Comparison of ENCODE assay signal across 26 mouse cellular contexts in genomic region chr8:120656322-120657052, GRCm38 (mm10). TPM values are rescaled to one million over a fixed set of nuclear protein-coding genes. Genes with fewer than 3 reads are reported as not detected.
DNase-seq lines count a peak whose midpoint lies in the region; ATAC-seq and TF ChIP-seq lines count a peak whose summit lies in the region.
"Had no signal": no experiment of that assay in that cellular context is flagged by ENCODE, and none has a peak within 500 bp of the region (broad histone marks: within the 10 kb centered on the region; RNA-seq: fewer than 3 reads in every experiment).

No protein-coding gene starts in this region.

- H3K36me3 ChIP-seq in hindbrain, embryonic 13.5 days, result peaks cover 70% of the 10 kb centered on the region
- H3K36me3 ChIP-seq in hindbrain, embryonic 14.5 days (replicated peaks; ENCODE audit: control insufficient read depth, insufficient read depth), result peaks cover 54% of the 10 kb centered on the region
- no peaks in the 10 kb centered on the region; the same call in 1 of the 2 replicates for H3K36me3 ChIP-seq in testis, adult 2 months (ENCODE audit: control insufficient read depth, insufficient read depth, low read length)
- H3K36me3 ChIP-seq in intestine, embryonic 16.5 days (ENCODE audit: control insufficient read depth, insufficient read depth, low read length), result peaks cover 3% of the 10 kb centered on the region
- peaks cover 35% of the 10 kb centered on the region for H3K36me3 ChIP-seq in liver, embryonic 11.5 days (ENCODE audit: control insufficient read depth, insufficient read depth, low read length)
- peaks cover 88% of the 10 kb centered on the region for H3K36me3 ChIP-seq in liver, embryonic 12.5 days

- TF ChIP-seq CTCF in testis, adult 2 months (IDR thresholded peaks at IDR 0.05; ENCODE audit: control insufficient read depth, insufficient read depth, insufficient replicate concordance, low read depth, low read length), result no peak

- no peak for TF ChIP-seq POLR2A in testis, adult 2 months (IDR thresholded peaks at IDR 0.05; ENCODE audit: control insufficient read depth, low read depth, low read length)

- H3K27me3 ChIP-seq in hindbrain, embryonic 13.5 days, result no peaks in the 10 kb centered on the region
- H3K27me3 ChIP-seq in hindbrain, embryonic 14.5 days (ENCODE audit: control insufficient read depth, insufficient read depth, low read length), result no peaks in the 10 kb centered on the region
- no peaks in the 10 kb centered on the region for H3K27me3 ChIP-seq in testis, adult 2 months (ENCODE audit: control insufficient read depth, insufficient read depth, low read length)
- no peaks in the 10 kb centered on the region for H3K27me3 ChIP-seq in intestine, embryonic 16.5 days (replicated peaks; ENCODE audit: control insufficient read depth, insufficient read depth, low read length)
- no peaks in the 10 kb centered on the region for H3K27me3 ChIP-seq in liver, embryonic 11.5 days (replicated peaks; ENCODE audit: control insufficient read depth, insufficient read depth, low read length)
- H3K27me3 ChIP-seq in liver, embryonic 12.5 days (replicated peaks), result no peaks in the 10 kb centered on the region
- H3K27me3 ChIP-seq: forebrain, embryonic 13.5 days; lung, embryonic 15.5 days had no signal

- ATAC-seq in hindbrain, embryonic 13.5 days (ENCODE audit: low FRiP score), result no peak
- no peak for ATAC-seq in hindbrain, embryonic 14.5 days (ENCODE audit: low FRiP score)
- peak; percentile 78 for ATAC-seq in intestine, embryonic 16.5 days
- ATAC-seq in liver, embryonic 11.5 days (replicated peaks; ENCODE audit: low FRiP score), result no peak
- ATAC-seq in liver, embryonic 12.5 days, result no peak
- ATAC-seq: forebrain, embryonic 13.5 days; inflammation-experienced regulatory T-cells, adult 6 months had no signal

- no peak overlapping the region for H3K4me3 ChIP-seq in hindbrain, embryonic 13.5 days
- no peak overlapping the region for H3K4me3 ChIP-seq in hindbrain, embryonic 14.5 days (replicated peaks; ENCODE audit: low read length)
- H3K4me3 ChIP-seq in testis, adult 2 months (ENCODE audit: control insufficient read depth, low read depth, low read length), result no peak overlapping the region
- H3K4me3 ChIP-seq in intestine, embryonic 16.5 days (ENCODE audit: low read length), result no peak overlapping the region
- no peak overlapping the region for H3K4me3 ChIP-seq in liver, embryonic 11.5 days (ENCODE audit: low read depth, low read length)
- no peak overlapping the region for H3K4me3 ChIP-seq in liver, embryonic 12.5 days
- H3K4me3 ChIP-seq: forebrain, embryonic 13.5 days; lung, embryonic 15.5 days had no signal

- DNase-seq in hindbrain, embryonic 14.5 days (ENCODE audit: low spot score), result no peak
- no peak for DNase-seq in testis, postnatal 14 days (ENCODE audit: low spot score)
- DNase-seq in liver, embryonic 11.5 days (ENCODE audit: low spot score), result no peak
- DNase-seq in heart, postnatal 25 days (ENCODE audit: low spot score), result no peak
- DNase-seq: adrenal gland, postnatal 25 days; cerebellum, adult 9-10 months; gastrocnemius, postnatal 10 days; heart, postnatal 14 days; kidney, adult 8-10 months; kidney, postnatal 10 days; liver; thymus, postnatal 14 days had no signal

- no peaks in the 10 kb centered on the region for H3K9me3 ChIP-seq in hindbrain, embryonic 13.5 days
- H3K9me3 ChIP-seq in hindbrain, embryonic 14.5 days (ENCODE audit: control insufficient read depth, low read length), result no peaks in the 10 kb centered on the region
- no peaks in the 10 kb centered on the region for H3K9me3 ChIP-seq in intestine, embryonic 16.5 days (ENCODE audit: control insufficient read depth, low read length)
- no peaks in the 10 kb centered on the region for H3K9me3 ChIP-seq in liver, embryonic 11.5 days (ENCODE audit: control insufficient read depth, low read length)
- H3K9me3 ChIP-seq in liver, embryonic 12.5 days (replicated peaks), result no peaks in the 10 kb centered on the region
- H3K9me3 ChIP-seq: forebrain, embryonic 13.5 days; lung, embryonic 15.5 days had no signal

- no peak overlapping the region for H3K27ac ChIP-seq in hindbrain, embryonic 13.5 days
- no peak overlapping the region for H3K27ac ChIP-seq in hindbrain, embryonic 14.5 days
- peak overlapping the region; percentile 57 for H3K27ac ChIP-seq in testis, adult 2 months (ENCODE audit: control insufficient read depth, insufficient read depth, low read depth, low read length)
- peak overlapping the region; percentile 26; the same call in 1 of the 2 replicates for H3K27ac ChIP-seq in intestine, embryonic 16.5 days (ENCODE audit: low read length)
- H3K27ac ChIP-seq in liver, embryonic 11.5 days (ENCODE audit: low read depth, low read length), result no peak overlapping the region
- no peak overlapping the region for H3K27ac ChIP-seq in liver, embryonic 12.5 days
- H3K27ac ChIP-seq: forebrain, embryonic 13.5 days; lung, embryonic 15.5 days had no signal

- peak overlapping the region; percentile 21; the same call in 1 of the 2 replicates for H3K9ac ChIP-seq in hindbrain, embryonic 13.5 days
- no peak overlapping the region for H3K9ac ChIP-seq in hindbrain, embryonic 14.5 days
- no peak overlapping the region for H3K9ac ChIP-seq in intestine, embryonic 16.5 days (ENCODE audit: low read depth, low read length)
- H3K9ac ChIP-seq in liver, embryonic 11.5 days (ENCODE audit: low read depth, low read length), result no peak overlapping the region
- no peak overlapping the region for H3K9ac ChIP-seq in liver, embryonic 12.5 days
- H3K9ac ChIP-seq: forebrain, embryonic 13.5 days; lung, embryonic 15.5 days had no signal

- 80% methylated on average over 7 of the region's 7 CpGs for WGBS in hindbrain, embryonic 13.5 days
- 78% methylated on average over 7 of the region's 7 CpGs for WGBS in hindbrain, embryonic 14.5 days
- WGBS in intestine, embryonic 16.5 days, result 77% methylated on average over 7 of the region's 7 CpGs
- 90% methylated on average over 7 of the region's 7 CpGs for WGBS in liver, embryonic 11.5 days
- 83% methylated on average over 7 of the region's 7 CpGs for WGBS in liver, embryonic 12.5 days (ENCODE audit: insufficient replicate concordance)

- intact Hi-C loops in heart, postnatal 25 days (cut with DNase I), result no loop called here

- peaks cover 20% of the 10 kb centered on the region; the same call in 1 of the 2 replicates for H3K4me1 ChIP-seq in hindbrain, embryonic 13.5 days (replicated peaks)
- H3K4me1 ChIP-seq in hindbrain, embryonic 14.5 days (replicated peaks; ENCODE audit: control insufficient read depth, insufficient read depth, low read length), result no peaks in the 10 kb centered on the region
- no peaks in the 10 kb centered on the region for H3K4me1 ChIP-seq in testis, adult 2 months (ENCODE audit: control insufficient read depth, insufficient read depth, low read length)
- peaks cover 5% of the 10 kb centered on the region; the same call in 1 of the 2 replicates for H3K4me1 ChIP-seq in intestine, embryonic 16.5 days (ENCODE audit: control insufficient read depth, insufficient read depth, low read length)
- H3K4me1 ChIP-seq in liver, embryonic 11.5 days (replicated peaks; ENCODE audit: control insufficient read depth, insufficient read depth, low read length), result no peaks in the 10 kb centered on the region
- no peaks in the 10 kb centered on the region for H3K4me1 ChIP-seq in liver, embryonic 12.5 days
- H3K4me1 ChIP-seq: forebrain, embryonic 13.5 days; lung, embryonic 15.5 days had no signal

- H3K4me2 ChIP-seq in hindbrain, embryonic 13.5 days, result no peak overlapping the region
- H3K4me2 ChIP-seq in hindbrain, embryonic 14.5 days (replicated peaks), result no peak overlapping the region
- no peak overlapping the region for H3K4me2 ChIP-seq in intestine, embryonic 16.5 days (ENCODE audit: low read depth, low read length)
- no peak overlapping the region for H3K4me2 ChIP-seq in liver, embryonic 11.5 days
- H3K4me2 ChIP-seq in liver, embryonic 12.5 days, result no peak overlapping the region
- H3K4me2 ChIP-seq: forebrain, embryonic 13.5 days; lung, embryonic 15.5 days; midbrain, embryonic 11.5 days had no signal

RNA-seq across cellular contexts. Expression of gene 1190005I06Rik, which starts 9.1 kb away (rescaled TPM):
- 8.9 and 11.0 TPM in 2 replicates for polyA plus RNA-seq in hindbrain, embryonic 13.5 days (2015; fragmentation: Nextera tagmentation; extraction: Ambion mirVana)
- 12.4 and 15.4 TPM in 2 replicates for polyA plus RNA-seq in hindbrain, embryonic 14.5 days (2014; fragmentation: Nextera tagmentation; extraction: Ambion mirVana)
- polyA plus RNA-seq in testis, adult 2 months (2012; rRNA removed), result 10.4 and 10.9 TPM in 2 replicates
- polyA plus RNA-seq in intestine, embryonic 16.5 days (2015; fragmentation: Nextera tagmentation; extraction: Ambion mirVana), result 1.8 and 1.9 TPM in 2 replicates
- 1.6 and 4.1 TPM in 2 replicates for polyA plus RNA-seq in liver, embryonic 11.5 days (2014; fragmentation: Nextera tagmentation; extraction: Ambion mirVana)
- 0.83 and 1.3 TPM in 2 replicates for polyA plus RNA-seq in liver, embryonic 12.5 days (2016; fragmentation: Nextera tagmentation; extraction: Ambion mirVana)
- 1 to 10 TPM; 2.3 to 3.4 TPM for total RNA-seq in heart, postnatal 25 days (2021)
- total RNA-seq: neutrophil, adult 5-6 weeks had no signal

RNA-seq across cellular contexts. Expression of gene Gm27021, which starts 11.4 kb away (rescaled TPM):
- polyA plus RNA-seq in hindbrain, embryonic 13.5 days (2015; fragmentation: Nextera tagmentation; extraction: Ambion mirVana), result 5.2 and 6.0 TPM in 2 replicates
- polyA plus RNA-seq in hindbrain, embryonic 14.5 days (2014; fragmentation: Nextera tagmentation; extraction: Ambion mirVana), result 4.4 and 10.0 TPM in 2 replicates
- 0.57 and 0.59 TPM in 2 replicates for polyA plus RNA-seq in testis, adult 2 months (2012; rRNA removed)
- 1.5 TPM in 2 replicates for polyA plus RNA-seq in intestine, embryonic 16.5 days (2015; fragmentation: Nextera tagmentation; extraction: Ambion mirVana)
- 0.69 and 2.4 TPM in 2 replicates for polyA plus RNA-seq in liver, embryonic 11.5 days (2014; fragmentation: Nextera tagmentation; extraction: Ambion mirVana)
- 0.69 and 0.79 TPM in 2 replicates for polyA plus RNA-seq in liver, embryonic 12.5 days (2016; fragmentation: Nextera tagmentation; extraction: Ambion mirVana)
- not detected for total RNA-seq in heart, postnatal 25 days (2021)
- total RNA-seq: adrenal gland, adult 18-20 months; adrenal gland, postnatal 25 days; common myeloid progenitor, adult 5-6 weeks; gastrocnemius, postnatal 10 days; heart, postnatal 14 days; left cerebral cortex, postnatal 14 days; megakaryocyte progenitor cell, adult 5-6 weeks; neutrophil, adult 5-6 weeks had no signal
- polyA plus RNA-seq: small intestine, adult 2 months had no signal

RNA-seq across cellular contexts. Expression of gene Cox4i1, which starts 11.5 kb away (rescaled TPM):
- polyA plus RNA-seq in hindbrain, embryonic 13.5 days (2015; fragmentation: Nextera tagmentation; extraction: Ambion mirVana), result 1,116 and 1,159 TPM in 2 replicates
- 1,174 and 1,254 TPM in 2 replicates for polyA plus RNA-seq in hindbrain, embryonic 14.5 days (2014; fragmentation: Nextera tagmentation; extraction: Ambion mirVana)
- 803 and 957 TPM in 2 replicates for polyA plus RNA-seq in testis, adult 2 months (2012; rRNA removed)
- 1,710 and 1,737 TPM in 2 replicates for polyA plus RNA-seq in intestine, embryonic 16.5 days (2015; fragmentation: Nextera tagmentation; extraction: Ambion mirVana)
- polyA plus RNA-seq in liver, embryonic 11.5 days (2014; fragmentation: Nextera tagmentation; extraction: Ambion mirVana), result 1,052 and 1,118 TPM in 2 replicates
- polyA plus RNA-seq in liver, embryonic 12.5 days (2016; fragmentation: Nextera tagmentation; extraction: Ambion mirVana), result 769 and 831 TPM in 2 replicates
- 1,000 to 10,000 TPM; 4,549 to 4,664 TPM for total RNA-seq in heart, postnatal 25 days (2021)

RNA-seq across cellular contexts. Expression of gene Emc8, which starts 11.9 kb away (rescaled TPM):
- polyA plus RNA-seq in hindbrain, embryonic 13.5 days (2015; fragmentation: Nextera tagmentation; extraction: Ambion mirVana), result 135 and 150 TPM in 2 replicates
- 113 and 138 TPM in 2 replicates for polyA plus RNA-seq in hindbrain, embryonic 14.5 days (2014; fragmentation: Nextera tagmentation; extraction: Ambion mirVana)
- 29.4 and 38.1 TPM in 2 replicates for polyA plus RNA-seq in testis, adult 2 months (2012; rRNA removed)
- polyA plus RNA-seq in intestine, embryonic 16.5 days (2015; fragmentation: Nextera tagmentation; extraction: Ambion mirVana), result 214 and 235 TPM in 2 replicates
- 265 and 295 TPM in 2 replicates for polyA plus RNA-seq in liver, embryonic 11.5 days (2014; fragmentation: Nextera tagmentation; extraction: Ambion mirVana)
- 171 and 180 TPM in 2 replicates for polyA plus RNA-seq in liver, embryonic 12.5 days (2016; fragmentation: Nextera tagmentation; extraction: Ambion mirVana)
- total RNA-seq in heart, postnatal 25 days (2021), result 10 to 100 TPM; 45.6 to 46.9 TPM

Comparison
In these comparisons a context has a peak if more than half of its experiments do, and no peak if none do; other contexts are left out.
1. H3K27ac ChIP-seq: peak in testis, adult 2 months (single experiment) and intestine, embryonic 16.5 days (single experiment); none in hindbrain, embryonic 13.5 days (single experiment), hindbrain, embryonic 14.5 days (single experiment), liver, embryonic 11.5 days (single experiment) and liver, embryonic 12.5 days (single experiment).